Mouse (Mus musculus) regulatory T cell (primary cell): ENCODE data around the gene Eppin.

Experiments used
- in situ Hi-C: fragments of 300-600 bp; cut with MboI, MseI; formaldehyde crosslinking; loops from one replicate; pipeline ENCODE4 v1.15.1; 2025; ENCODE audit warnings: high pct_unique_total_duplicates

The Eppin gene

GRCm38 (mm10) chr2:164560106-164560505 is 33.3 kb downstream of the Eppin start:
- in situ Hi-C loops: no loop called here

GRCm38 (mm10) chr2:164558991-164559645 is 34.3 kb downstream of the Eppin start:
- in situ Hi-C loops: no loop called here

- in situ Hi-C loops: no loop called here
Observed at GRCm38 (mm10) chr2:164558426-164558825, 35.0 kb downstream of the Eppin start.

- in situ Hi-C loops: no loop called here
Observed at GRCm38 (mm10) chr2:164551502-164551901, 41.9 kb downstream of the Eppin start.

GRCm38 (mm10) chr2:164550895-164551269 is 42.5 kb downstream of the Eppin start:
- in situ Hi-C loops: no loop called here

- in situ Hi-C loops: no loop called here
Observed at GRCm38 (mm10) chr2:164549963-164550894, 43.2 kb downstream of the Eppin start.

- in situ Hi-C loops: no loop called here
Observed at GRCm38 (mm10) chr2:164549338-164549737, 44.1 kb downstream of the Eppin start.

- in situ Hi-C loops: no loop called here
Observed at GRCm38 (mm10) chr2:164544454-164545097, 48.8 kb downstream of the Eppin start.

- in situ Hi-C loops: no loop called here
Observed at GRCm38 (mm10) chr2:164543745-164544144, 49.6 kb downstream of the Eppin start.

- in situ Hi-C loops: no loop called here
Observed at GRCm38 (mm10) chr2:164542598-164542997, 50.8 kb downstream of the Eppin start.

- in situ Hi-C loops: no loop called here
Observed at GRCm38 (mm10) chr2:164542132-164542531, 51.3 kb downstream of the Eppin start.

GRCm38 (mm10) chr2:164540652-164541427 is 52.6 kb downstream of the Eppin start:
- in situ Hi-C loops: no loop called here
